Mouse (Mus musculus) kidney, embryonic 16.5 days (tissue): Measurements from ENCODE around the gene Mtmr2. TPM values are rescaled to one million over a fixed set of nuclear protein-coding genes. Genes with fewer than 3 reads are reported as not detected.
A peak's percentile ranks its signal among the peaks of the same experiment; 100 is the strongest.

Source experiments
- ATAC-seq: fragments of 200-750 bp; cut with Nextera tagmentation; 2 replicates; pipeline ENCODE4 v1.8.0; 2017; ENCODE audit warnings: moderate TSS enrichment; ENCODE audit not compliant: low FRiP score, low TSS enrichment
- H3K27ac ChIP-seq: fragments of 300-500 bp; sonication (generic); 2 replicates; pipeline ENCODE4 v1.5.1; 2014; ENCODE audit warnings: low read length
- H3K27me3 ChIP-seq: fragments of 300-500 bp; sonication (generic); 2 replicates; pipeline ENCODE4 v1.6.1; 2014; ENCODE audit warnings: low read length, control low read depth, mixed read lengths; ENCODE audit not compliant: insufficient read depth
- H3K36me3 ChIP-seq: fragments of 300-500 bp; sonication (generic); 2 replicates; pipeline ENCODE4 v1.6.1; 2014; ENCODE audit warnings: low read length, control low read depth, mixed read lengths; ENCODE audit not compliant: insufficient read depth
- H3K4me1 ChIP-seq: fragments of 300-500 bp; sonication (generic); 2 replicates; pipeline ENCODE4 v1.6.1; 2014; ENCODE audit warnings: low read length, control low read depth, mixed read lengths; ENCODE audit not compliant: insufficient read depth
- H3K4me2 ChIP-seq: fragments of 300-500 bp; sonication (generic); replicated peaks from 2 replicates; pipeline ENCODE4 v1.6.1; 2014; ENCODE audit warnings: low read depth, low read length
- H3K4me3 ChIP-seq: fragments of 300-500 bp; sonication (generic); 2 replicates; pipeline ENCODE4 v1.5.1; 2014; ENCODE audit warnings: mild to moderate bottlenecking, low read length
- H3K9ac ChIP-seq: fragments of 300-500 bp; sonication (generic); replicated peaks from 2 replicates; pipeline ENCODE4 v1.6.1; 2014; ENCODE audit warnings: low read length
- H3K9me3 ChIP-seq: fragments of 300-500 bp; sonication (generic); 2 replicates; pipeline ENCODE4 v1.6.1; 2016; ENCODE audit warnings: low read length, control low read depth
- WGBS: fragments of 180-500 bp; shearing (Covaris S2); extraction: QIAGEN DNeasy Blood & Tissue Kit; methylation state at CpG from one replicate; pipeline ENCODE4 v1.1.7; 2014; 5-methylcytosine and 5-hydroxymethylcytosine counted together
- polyA plus RNA-seq: library from polyadenylated mRNA; unstranded; fragments of >200 nt; fragmentation: Nextera tagmentation; extraction: Ambion mirVana; gene quantifications from 2 replicates; pipeline ENCODE4 v1.2.1, GENCODE M21; 2015

Gene Mtmr2
- polyA plus RNA-seq, 1 experiment from 2014 or later, result 87.7 TPM

DNA sequence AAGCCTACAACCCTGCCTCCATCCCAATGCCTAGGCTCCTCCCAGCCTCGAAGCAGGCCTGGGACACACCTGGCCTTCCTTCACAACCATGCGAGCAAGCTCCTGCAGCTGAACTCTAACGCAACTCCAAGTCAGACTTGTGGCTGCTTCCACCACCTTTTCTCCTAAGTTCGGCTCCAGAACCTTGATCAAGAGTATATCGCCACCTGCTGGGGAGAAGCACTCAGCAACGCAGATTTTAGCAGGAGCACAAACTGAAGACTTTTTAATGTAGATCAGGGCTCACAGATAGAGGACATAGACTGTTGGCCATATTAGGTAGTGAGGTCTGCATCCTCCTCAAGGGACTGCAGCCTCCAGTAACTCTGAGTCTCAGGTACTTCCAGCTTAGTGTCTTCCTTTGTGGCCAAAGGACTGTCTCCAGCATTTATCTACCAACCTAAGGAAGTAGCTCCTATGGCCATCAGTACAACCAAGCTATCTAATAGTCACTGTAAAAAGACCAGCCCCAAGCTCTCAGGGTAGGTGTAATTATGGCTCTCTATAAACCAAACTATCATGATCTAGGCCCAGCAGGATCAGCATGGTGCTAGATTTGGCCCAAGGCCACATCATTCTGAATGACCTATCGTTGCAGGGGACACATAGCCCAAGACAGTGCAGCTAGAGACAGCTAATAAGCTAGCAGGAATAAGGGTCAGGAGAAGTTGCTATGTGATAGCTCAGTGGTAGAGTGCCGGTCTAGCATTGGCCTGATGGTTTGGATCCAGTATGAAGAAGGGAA, 31.7 kb upstream of the Mtmr2 start:
- Histone ChIP-seq H3K27ac (no peak overlapping the region), H3K9me3 (no peaks in the 10 kb centered on the region), H3K4me2 (peak overlapping the region; percentile 38), H3K4me3 (no peak overlapping the region), H3K27me3 (no peaks in the 10 kb centered on the region), H3K36me3 (no peaks in the 10 kb centered on the region), H3K9ac (0 out of 2 replicates have a peak overlapping the region, but pooled peaks have one; percentile 38), H3K4me1 (no peaks in the 10 kb centered on the region)
- 26% methylated on average over 8 of the region's 8 CpGs for WGBS
- ATAC-seq, result peak; percentile 80; the same call in 1 of the 2 replicates

- Histone ChIP-seq H3K36me3 (no peaks in the 10 kb centered on the region), H3K9me3 (0 out of 2 replicates have a peak, but pooled peaks cover 5% of the 10 kb centered on the region), H3K9ac (peak overlapping the region; percentile 100), H3K27me3 (no peaks in the 10 kb centered on the region), H3K4me2 (peak overlapping the region; percentile 69), H3K4me1 (peaks cover 9% of the 10 kb centered on the region), H3K27ac (peak overlapping the region; percentile 94), H3K4me3 (peak overlapping the region; percentile 99)
- WGBS, result under 1% methylated on average over 60 of the region's 60 CpGs
- peak; percentile 99 for ATAC-seq
Observed at GRCm38 (mm10) chr9:13748798-13749674, 826 bp downstream of the Mtmr2 start.

DNA sequence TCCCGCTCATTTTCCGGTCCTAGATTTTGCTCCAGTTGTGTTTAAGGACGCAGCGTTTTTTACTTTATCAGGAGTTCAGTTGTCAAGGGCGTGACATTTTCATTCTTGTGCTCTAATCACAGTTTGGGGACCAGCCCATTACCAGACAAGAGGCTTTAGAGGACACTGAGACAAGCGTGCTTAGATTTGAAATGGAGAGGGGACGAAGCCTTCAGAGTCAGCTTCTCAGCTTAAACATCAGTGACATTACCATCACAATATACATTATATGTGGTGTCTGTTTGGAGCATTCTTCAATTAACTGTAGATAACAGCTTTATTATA, 1.4 kb downstream of the Mtmr2 start:
- peak overlapping the region; percentile 99 for H3K4me3 ChIP-seq
- no peaks in the 10 kb centered on the region for H3K36me3 ChIP-seq
- H3K4me2 ChIP-seq, result peak overlapping the region; percentile 69
- ATAC-seq, result no peak
- no peaks in the 10 kb centered on the region for H3K27me3 ChIP-seq
- 1% methylated on average over 7 of the region's 7 CpGs for WGBS
- H3K27ac ChIP-seq, result peak overlapping the region; percentile 94
- H3K4me1 ChIP-seq, result peaks cover 9% of the 10 kb centered on the region
- H3K9me3 ChIP-seq, result 0 out of 2 replicates have a peak, but pooled peaks cover 5% of the 10 kb centered on the region
- peak overlapping the region; percentile 100 for H3K9ac ChIP-seq

- Histone ChIP-seq H3K4me3 (no peak overlapping the region), H3K4me2 (no peak overlapping the region), H3K36me3 (no peaks in the 10 kb centered on the region), H3K9ac (no peak overlapping the region), H3K27ac (no peak overlapping the region), H3K27me3 (no peaks in the 10 kb centered on the region), H3K9me3 (0 out of 2 replicates have a peak, but pooled peaks cover 5% of the 10 kb centered on the region), H3K4me1 (peaks cover 9% of the 10 kb centered on the region)
- no peak for ATAC-seq
- 50% methylated on average over 4 of the region's 4 CpGs for WGBS
Observed at GRCm38 (mm10) chr9:13752543-13752942, 4.3 kb downstream of the Mtmr2 start.

DNA sequence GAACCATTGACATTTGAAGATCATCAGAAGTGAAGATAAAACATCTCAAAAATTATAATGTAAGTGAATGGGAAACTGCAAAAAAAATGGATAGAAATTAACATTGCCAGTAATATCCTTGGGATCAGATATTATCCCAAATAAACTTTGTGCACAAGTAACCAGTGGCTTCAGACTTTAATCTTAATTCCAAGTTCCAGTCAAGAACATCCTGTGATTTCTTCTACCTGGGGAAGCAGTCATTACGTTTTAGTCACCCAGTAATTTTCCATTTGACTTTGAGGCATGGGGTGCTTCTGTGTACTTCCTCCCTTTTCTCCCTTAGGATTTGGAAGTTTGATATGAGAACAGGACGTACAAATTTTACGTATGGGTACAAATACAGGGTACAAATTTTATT, 12.2 kb downstream of the Mtmr2 start:
- ATAC-seq, result no peak
- H3K27me3 ChIP-seq, result no peaks in the 10 kb centered on the region
- H3K4me2 ChIP-seq, result no peak overlapping the region
- H3K27ac ChIP-seq, result no peak overlapping the region
- WGBS, result 86% methylated on average over 3 of the region's 3 CpGs
- peaks cover 17% of the 10 kb centered on the region for H3K36me3 ChIP-seq
- no peak overlapping the region for H3K4me3 ChIP-seq
- H3K9ac ChIP-seq, result no peak overlapping the region
- H3K9me3 ChIP-seq, result peaks cover 11% of the 10 kb centered on the region
- H3K4me1 ChIP-seq, result no peaks in the 10 kb centered on the region

DNA sequence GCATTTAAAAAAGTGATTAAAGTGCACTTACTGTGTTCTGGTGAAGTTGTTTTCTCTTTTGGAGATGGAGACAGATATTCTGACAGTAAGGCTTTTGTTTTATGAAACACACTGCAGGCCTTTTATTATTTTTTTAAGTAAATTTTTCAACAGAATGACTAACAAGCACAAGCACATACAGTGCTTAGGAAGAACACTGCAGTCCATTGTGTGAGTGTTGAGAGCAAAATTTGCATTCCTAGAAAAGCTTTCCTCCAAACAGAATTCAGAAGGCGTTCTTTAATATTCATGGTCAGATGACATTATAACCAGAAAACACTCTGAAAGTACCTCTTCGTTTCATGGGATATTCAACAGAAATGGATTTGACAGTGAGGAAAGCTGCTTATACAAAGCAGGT, 17.4 kb downstream of the Mtmr2 start:
- no peaks in the 10 kb centered on the region for H3K9me3 ChIP-seq
- no peak overlapping the region for H3K27ac ChIP-seq
- H3K4me2 ChIP-seq, result no peak overlapping the region
- no peak for ATAC-seq
- H3K27me3 ChIP-seq, result no peaks in the 10 kb centered on the region
- H3K36me3 ChIP-seq, result 0 out of 2 replicates have a peak, but pooled peaks cover 5% of the 10 kb centered on the region
- H3K4me3 ChIP-seq, result no peak overlapping the region
- H3K4me1 ChIP-seq, result no peaks in the 10 kb centered on the region
- no peak overlapping the region for H3K9ac ChIP-seq
- 77% methylated on average over 2 of the region's 2 CpGs for WGBS

DNA sequence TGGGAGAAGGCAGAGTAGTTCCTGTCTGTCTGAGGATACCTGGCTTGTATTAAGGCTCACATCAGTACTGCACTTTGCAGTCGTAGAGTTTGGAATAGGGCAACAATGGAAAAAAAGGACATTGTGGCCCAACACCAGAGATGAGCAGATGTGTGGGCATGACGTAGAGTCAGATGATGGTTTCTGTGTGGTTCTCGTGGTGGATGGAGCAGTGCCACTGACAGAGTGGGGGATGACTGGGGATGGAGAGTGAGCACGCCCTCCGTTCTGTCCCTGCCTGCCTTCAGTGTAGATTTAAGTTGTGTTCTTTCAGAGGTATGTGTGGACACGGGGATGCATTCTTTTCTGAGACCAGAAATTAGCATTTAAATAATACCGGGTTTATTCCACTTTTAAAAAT, 18.4 kb downstream of the Mtmr2 start:
- 90% methylated on average over 7 of the region's 7 CpGs for WGBS
- no peak overlapping the region for H3K4me3 ChIP-seq
- H3K4me2 ChIP-seq, result no peak overlapping the region
- no peaks in the 10 kb centered on the region for H3K9me3 ChIP-seq
- no peak for ATAC-seq
- H3K27me3 ChIP-seq, result no peaks in the 10 kb centered on the region
- no peak overlapping the region for H3K9ac ChIP-seq
- 0 out of 2 replicates have a peak, but pooled peaks cover 5% of the 10 kb centered on the region for H3K36me3 ChIP-seq
- no peak overlapping the region for H3K27ac ChIP-seq
- H3K4me1 ChIP-seq, result no peaks in the 10 kb centered on the region

GRCm38 (mm10) chr9:13774732-13775131, 26.5 kb downstream of the Mtmr2 start:
- no peak for ATAC-seq
- no peaks in the 10 kb centered on the region for H3K36me3 ChIP-seq
- no peaks in the 10 kb centered on the region for H3K27me3 ChIP-seq
- no peaks in the 10 kb centered on the region for H3K4me1 ChIP-seq
- H3K9me3 ChIP-seq, result no peaks in the 10 kb centered on the region
- WGBS, result 91% methylated on average over 1 of the region's 1 CpGs
- no peak overlapping the region for H3K9ac ChIP-seq
- H3K27ac ChIP-seq, result no peak overlapping the region
- no peak overlapping the region for H3K4me2 ChIP-seq
- no peak overlapping the region for H3K4me3 ChIP-seq

- no peaks in the 10 kb centered on the region for H3K27me3 ChIP-seq
- 100% methylated on average over 1 of the region's 1 CpGs for WGBS
- no peak for ATAC-seq
Observed at GRCm38 (mm10) chr9:13781985-13782384, 33.8 kb downstream of the Mtmr2 start.

More at GRCm38 (mm10) chr9:13781985-13782384, 33.8 kb downstream of the Mtmr2 start:
- Histone ChIP-seq H3K36me3 (peaks cover 12% of the 10 kb centered on the region; the same call in 1 of the 2 replicates), H3K9ac (no peak overlapping the region), H3K4me2 (no peak overlapping the region), H3K4me1 (no peaks in the 10 kb centered on the region), H3K9me3 (peaks cover 3% of the 10 kb centered on the region; the same call in 1 of the 2 replicates), H3K27ac (no peak overlapping the region), H3K4me3 (no peak overlapping the region)
